Mouse (Mus musculus): ENCODE results near the gene Fam227a. TPM values are rescaled to one million over a fixed set of nuclear protein-coding genes. Genes with fewer than 3 reads are reported as not detected.

Gene Fam227a
- polyA plus RNA-seq (2014; fragmentation: Illumina TruSeq; extraction: RNeasy Lipid Tissue Mini Kit (QIAGEN cat#74804); ENCODE audit: low read depth, low replicate concordance) = 0.82 TPM

GRCm38 (mm10) chr15:79658531-79659375, at the start of gene Fam227a, which contains the start of gene Cby1:
Gene Fam227a, minus strand, starts transcription at chr15:79658956.
Gene Cby1, plus strand, starts transcription at chr15:79659199.

GRCm38 (mm10) chr15:79690426-79691022, 31.8 kb upstream of the Fam227a start, which contains the start of gene Gtpbp1:
Gene Gtpbp1, plus strand, starts transcription at chr15:79690845.

DNA sequence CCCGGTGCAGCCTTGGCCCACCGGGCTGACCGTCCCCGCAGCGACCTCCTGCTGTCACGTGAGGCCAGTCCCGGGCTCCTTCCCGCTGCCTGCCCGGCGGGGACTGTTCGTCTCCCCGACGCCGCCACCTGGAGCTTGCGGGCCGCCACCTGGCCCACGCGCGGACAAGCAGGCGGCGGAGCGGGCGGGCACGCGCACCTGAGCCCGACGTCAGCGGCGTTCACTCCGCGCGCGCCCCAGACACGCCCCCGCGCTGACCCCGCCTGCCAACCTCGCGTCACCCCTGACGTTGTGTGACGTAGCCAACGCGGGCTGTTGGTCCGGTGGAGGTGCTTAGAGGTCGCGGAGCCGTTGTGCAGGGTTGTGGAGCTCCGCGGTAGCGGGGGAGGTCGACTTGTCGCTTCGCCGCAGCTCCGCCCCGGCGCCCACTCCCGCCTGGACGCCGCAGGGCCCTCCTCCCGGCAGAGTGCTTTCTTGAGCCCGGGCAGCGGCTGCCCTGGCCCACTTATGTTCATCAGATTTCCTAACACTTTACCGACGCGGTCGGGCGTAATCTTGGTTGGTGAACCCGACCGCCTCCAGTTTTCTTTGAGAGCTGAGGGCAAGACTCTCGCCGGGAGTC, 29.0 kb upstream of the Fam227a start, which contains the start of gene Josd1:
Gene Josd1, minus strand, starts transcription at position 274 of the 622 bp plus-strand sequence.

DNA sequence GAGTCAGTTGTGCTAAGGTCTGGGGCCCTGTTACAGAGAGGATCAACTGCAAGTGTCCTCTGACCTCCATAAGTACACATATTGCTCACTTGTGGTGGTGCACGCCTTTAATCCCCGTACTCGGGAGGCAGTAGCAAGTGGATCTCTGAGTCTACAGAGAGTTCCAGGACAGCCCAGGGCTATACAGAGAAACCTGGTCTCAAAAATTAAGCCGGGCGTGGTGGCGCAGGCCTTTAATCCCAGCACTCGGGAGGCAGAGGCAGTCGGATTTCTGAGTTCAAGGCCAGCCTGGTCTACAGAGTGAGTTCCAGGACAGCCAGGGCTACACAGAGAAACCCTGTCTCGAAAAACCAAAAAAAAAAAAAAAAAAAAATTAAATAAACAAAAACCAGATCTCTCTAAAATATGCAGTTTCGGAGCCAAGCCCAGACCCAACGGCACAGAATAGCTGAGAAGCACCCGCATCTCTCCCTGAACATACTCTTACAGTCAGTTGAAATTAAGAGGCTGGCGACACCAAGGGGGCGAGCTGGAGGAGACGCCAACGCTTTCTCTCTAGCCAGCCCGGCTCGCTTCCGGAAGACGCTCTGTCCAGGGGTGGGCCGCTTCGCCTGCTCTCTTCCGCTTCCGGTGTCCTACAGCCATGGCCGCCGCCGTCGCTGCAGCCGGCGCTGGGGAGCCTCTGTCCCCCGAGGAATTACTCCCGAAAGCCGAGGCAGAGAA, 11.7 kb upstream of the Fam227a start, which contains the start of gene Tomm22:
Gene Tomm22, plus strand, starts transcription at position 613 of the 723 bp plus-strand sequence.

DNA sequence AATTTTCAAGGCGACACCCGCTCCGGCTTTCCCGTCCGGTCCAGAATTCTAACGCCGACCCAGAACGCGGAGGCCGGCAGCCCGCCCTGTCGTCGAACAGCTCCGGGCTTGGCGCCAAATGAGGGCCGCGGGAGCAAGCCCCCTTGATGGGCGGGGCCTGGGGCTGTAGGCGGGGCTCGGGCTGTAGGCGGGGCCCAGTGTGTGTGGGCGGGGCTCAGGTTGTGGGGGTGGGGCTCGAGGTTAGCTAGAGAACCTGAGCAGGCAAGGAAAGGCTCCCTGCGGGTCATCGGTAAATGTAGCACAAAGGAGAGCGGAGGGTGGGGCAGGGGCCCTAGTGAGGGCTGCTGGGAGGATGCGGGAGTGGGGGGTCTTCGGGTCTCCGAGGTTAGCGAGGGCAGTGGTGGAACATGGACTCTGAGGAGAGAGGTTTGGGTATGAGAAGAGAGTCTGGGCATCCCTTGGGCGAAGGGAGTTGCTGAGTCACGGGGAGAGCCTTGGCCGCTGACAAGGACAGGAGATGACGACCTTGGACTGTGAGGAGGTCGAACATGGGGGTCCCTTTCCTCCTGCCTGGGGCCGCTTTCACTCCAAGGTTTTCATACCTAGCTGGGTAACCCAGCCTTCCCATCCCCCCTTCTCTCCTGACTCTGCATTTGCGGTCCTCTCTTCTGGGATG, 53.6 kb downstream of the Fam227a start, which contains the start of gene Dmc1:
Gene Dmc1, minus strand, starts transcription at position 120 of the 676 bp plus-strand sequence.

Other genes starting within 250 kb of the Fam227a start
- gene Csnk1e, start 203.4 kb downstream of the Fam227a start, polyA plus RNA-seq (2014; fragmentation: Illumina TruSeq; extraction: RNeasy Lipid Tissue Mini Kit (QIAGEN cat#74804); ENCODE audit: low read depth, low replicate concordance) = 1.4 TPM
- not detected for gene Kcnj4, start 153.7 kb downstream of the Fam227a start, polyA plus RNA-seq (2014; fragmentation: Illumina TruSeq; extraction: RNeasy Lipid Tissue Mini Kit (QIAGEN cat#74804); ENCODE audit: low read depth, low replicate concordance)
- 0.48 TPM for gene Kdelr3, start 142.5 kb downstream of the Fam227a start, polyA plus RNA-seq (2014; fragmentation: Illumina TruSeq; extraction: RNeasy Lipid Tissue Mini Kit (QIAGEN cat#74804); ENCODE audit: low read depth, low replicate concordance)
- 120 TPM for gene Ddx17, start 112.2 kb downstream of the Fam227a start, polyA plus RNA-seq (2014; fragmentation: Illumina TruSeq; extraction: RNeasy Lipid Tissue Mini Kit (QIAGEN cat#74804); ENCODE audit: low read depth, low replicate concordance)
- gene Dmc1, start 53.8 kb downstream of the Fam227a start, polyA plus RNA-seq (2014; fragmentation: Illumina TruSeq; extraction: RNeasy Lipid Tissue Mini Kit (QIAGEN cat#74804); ENCODE audit: low read depth, low replicate concordance) = not detected
- gene Cby1, start 243 bp upstream of the Fam227a start, polyA plus RNA-seq (2014; fragmentation: Illumina TruSeq; extraction: RNeasy Lipid Tissue Mini Kit (QIAGEN cat#74804); ENCODE audit: low read depth, low replicate concordance) = 1.2 TPM
- 134 TPM for gene Tomm22, start 11.9 kb upstream of the Fam227a start, polyA plus RNA-seq (2014; fragmentation: Illumina TruSeq; extraction: RNeasy Lipid Tissue Mini Kit (QIAGEN cat#74804); ENCODE audit: low read depth, low replicate concordance)
- 13.7 TPM for gene Josd1, start 29.0 kb upstream of the Fam227a start, polyA plus RNA-seq (2014; fragmentation: Illumina TruSeq; extraction: RNeasy Lipid Tissue Mini Kit (QIAGEN cat#74804); ENCODE audit: low read depth, low replicate concordance)
- gene Gtpbp1, start 31.9 kb upstream of the Fam227a start, polyA plus RNA-seq (2014; fragmentation: Illumina TruSeq; extraction: RNeasy Lipid Tissue Mini Kit (QIAGEN cat#74804); ENCODE audit: low read depth, low replicate concordance) = 1.3 TPM
- gene Sun2, start 83.6 kb upstream of the Fam227a start, polyA plus RNA-seq (2014; fragmentation: Illumina TruSeq; extraction: RNeasy Lipid Tissue Mini Kit (QIAGEN cat#74804); ENCODE audit: low read depth, low replicate concordance) = 5.8 TPM
- gene Dnal4, start 118.9 kb upstream of the Fam227a start, polyA plus RNA-seq (2014; fragmentation: Illumina TruSeq; extraction: RNeasy Lipid Tissue Mini Kit (QIAGEN cat#74804); ENCODE audit: low read depth, low replicate concordance) = 0.90 TPM
- not detected for gene Nptxr, start 145.8 kb upstream of the Fam227a start, polyA plus RNA-seq (2014; fragmentation: Illumina TruSeq; extraction: RNeasy Lipid Tissue Mini Kit (QIAGEN cat#74804); ENCODE audit: low read depth, low replicate concordance)
- not detected for gene Npcd, start 175.3 kb upstream of the Fam227a start, polyA plus RNA-seq (2014; fragmentation: Illumina TruSeq; extraction: RNeasy Lipid Tissue Mini Kit (QIAGEN cat#74804); ENCODE audit: low read depth, low replicate concordance)
- 0.53 TPM for gene Cbx6, start 175.7 kb upstream of the Fam227a start, polyA plus RNA-seq (2014; fragmentation: Illumina TruSeq; extraction: RNeasy Lipid Tissue Mini Kit (QIAGEN cat#74804); ENCODE audit: low read depth, low replicate concordance)
- 1.8 TPM for gene Apobec3, start 232.7 kb upstream of the Fam227a start, polyA plus RNA-seq (2014; fragmentation: Illumina TruSeq; extraction: RNeasy Lipid Tissue Mini Kit (QIAGEN cat#74804); ENCODE audit: low read depth, low replicate concordance)